Mouse (Mus musculus) WW6 (cell line): Measurements from ENCODE around the gene Gm49384.

ENCODE experiments used
- DNase-seq: peaks from one replicate; pipeline ENCODE4 v3.0.0-alpha.2; 2013; ENCODE audit warnings: low read depth, low spot score

Gene Gm49384

DNA sequence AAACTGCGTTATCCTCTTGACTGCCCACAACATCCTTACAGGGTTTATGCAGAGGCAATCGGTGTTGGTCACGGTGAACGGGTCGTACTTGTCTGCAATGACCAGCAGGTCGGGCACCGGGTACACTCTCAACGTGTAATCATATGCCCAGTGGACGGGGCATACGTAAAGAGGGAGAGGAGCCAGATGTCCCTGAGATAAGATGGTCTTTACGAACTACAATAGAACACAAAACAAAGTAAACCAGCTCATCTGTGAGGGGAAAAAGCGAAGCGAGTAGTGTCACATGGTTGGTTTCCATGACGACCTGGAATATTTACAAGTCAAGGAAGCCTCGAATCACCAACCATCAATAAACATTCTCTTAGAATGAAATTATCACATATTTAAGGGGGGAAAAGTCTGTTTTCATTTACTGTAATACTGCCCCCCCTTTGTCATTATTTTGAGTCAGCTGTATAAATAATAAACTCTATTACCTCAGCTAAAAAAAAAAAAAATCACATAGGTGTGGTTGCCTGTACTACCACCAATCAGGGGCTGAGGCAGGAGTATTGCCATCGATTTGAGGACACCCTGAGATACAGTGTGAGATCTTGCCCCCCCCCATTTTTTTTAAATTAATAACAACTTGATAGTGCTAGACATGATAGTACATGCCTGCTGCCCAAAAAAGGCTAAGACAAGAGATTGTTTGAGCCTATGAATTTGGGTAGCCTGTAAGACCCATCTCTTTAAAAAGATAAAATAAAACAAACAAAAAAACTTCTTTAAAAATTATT is at the start of gene Gm49384:
Gm49384 (minus strand) TSS at position 216 of the 782 bp plus-strand sequence.
- DNase-seq = no peak

DNA sequence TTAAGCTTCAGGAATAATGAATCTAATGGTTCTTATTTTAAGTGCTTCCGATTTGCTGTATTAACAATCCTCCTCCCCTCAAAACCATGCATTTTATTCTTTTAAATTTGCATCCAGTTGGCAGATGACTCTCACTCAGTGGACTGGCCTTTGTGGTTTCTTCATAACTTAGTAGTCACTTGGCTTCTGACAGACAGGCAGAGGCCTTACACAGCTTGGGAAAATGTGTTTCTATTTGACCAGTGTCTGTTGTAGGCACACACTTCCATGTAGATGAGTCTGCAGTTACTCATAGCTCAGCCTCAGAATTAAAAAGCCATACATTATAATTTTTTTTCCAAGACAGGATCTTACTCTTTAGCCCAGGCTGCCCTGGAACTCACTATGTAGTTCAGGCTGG is 49.7 kb upstream of the Gm49384 start:
- no peak for DNase-seq

DNA sequence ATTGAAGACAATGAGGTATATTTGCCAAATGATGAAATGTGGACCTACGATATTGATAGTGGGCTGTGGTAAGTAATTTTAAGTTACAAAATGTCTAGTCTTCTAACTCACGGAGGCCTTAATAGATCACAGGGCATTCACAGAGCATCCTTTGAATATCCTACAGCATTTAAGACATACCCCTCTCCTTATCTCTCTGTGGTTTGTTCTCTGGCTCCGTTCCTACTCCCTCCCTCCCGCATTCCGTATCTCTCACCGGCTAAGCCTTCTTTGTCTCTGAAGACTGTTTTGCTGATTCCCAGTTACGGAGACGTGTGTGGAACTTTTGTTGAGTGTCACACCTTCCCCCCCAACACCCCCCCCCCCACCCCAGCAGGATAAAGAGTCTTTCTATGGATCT is 46.7 kb upstream of the Gm49384 start:
- no peak for DNase-seq

DNA sequence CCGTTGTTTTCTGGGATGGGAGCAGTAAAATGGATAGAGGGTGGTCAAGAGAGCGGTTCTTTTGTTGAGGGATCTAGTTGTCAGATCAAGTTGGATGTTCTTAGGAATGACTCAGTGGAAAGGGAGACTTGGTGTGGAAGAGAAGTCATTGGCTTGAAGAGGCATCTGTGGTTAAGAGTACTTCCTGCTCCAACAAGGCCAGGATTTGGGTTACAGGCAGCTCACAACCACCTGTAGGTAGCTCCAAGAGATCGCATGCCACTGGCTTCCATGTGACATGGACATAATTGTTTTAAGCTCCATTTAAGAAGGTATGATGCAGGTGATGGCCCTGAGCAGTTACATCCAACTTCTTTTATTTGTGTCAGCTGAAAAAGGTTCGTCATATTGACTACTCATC is 45.7 kb upstream of the Gm49384 start:
- DNase-seq = no peak

DNA sequence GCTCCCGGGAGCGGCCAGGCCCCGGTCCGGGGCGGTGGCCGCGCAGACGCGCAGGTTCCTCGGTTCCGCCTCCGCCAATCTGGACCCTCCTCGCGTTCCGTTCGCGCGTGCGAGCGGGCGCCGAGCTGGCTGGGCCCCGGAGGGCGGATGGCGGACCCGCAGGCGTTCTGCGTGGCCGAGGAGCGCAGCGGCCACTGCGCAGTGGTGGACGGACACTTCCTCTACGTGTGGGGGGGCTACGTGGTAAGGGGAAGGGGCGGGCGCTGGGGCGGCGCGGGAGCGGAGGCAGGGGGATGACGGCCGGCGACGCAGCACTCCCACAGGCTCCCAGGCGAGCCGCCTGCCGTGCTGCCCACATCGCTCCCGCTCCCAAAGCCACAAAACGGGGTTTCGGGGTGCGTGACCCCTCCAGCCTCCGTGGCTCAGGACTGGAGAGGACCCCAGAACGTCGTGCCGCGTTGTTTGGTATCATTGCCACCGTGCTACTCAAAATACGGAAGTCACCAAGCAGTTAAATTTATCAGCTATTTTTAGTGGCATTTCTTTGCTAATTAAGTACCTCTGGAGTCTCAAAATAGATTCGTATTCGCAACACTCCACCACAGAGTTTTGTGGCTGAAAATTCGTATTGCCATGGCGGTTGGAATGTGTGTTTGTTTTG is 37.8 kb upstream of the Gm49384 start:
- no peak for DNase-seq

DNA sequence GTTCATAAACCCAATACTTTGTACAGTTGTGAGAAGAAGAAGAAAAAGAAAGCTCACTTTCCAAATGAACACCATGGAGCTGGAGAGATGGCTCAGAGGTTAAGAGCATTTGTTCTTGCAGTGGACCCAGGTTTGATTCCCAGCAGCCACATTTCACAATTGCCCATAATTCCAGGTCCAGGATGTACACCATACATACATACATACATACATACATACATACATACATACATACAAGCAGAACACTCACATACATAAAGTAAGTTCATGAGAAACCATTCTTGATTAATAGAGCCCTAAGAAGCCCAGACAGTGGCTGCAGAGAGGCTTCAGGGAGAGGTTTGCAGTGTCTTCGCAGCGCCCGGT is 37.3 kb upstream of the Gm49384 start:
- DNase-seq = no peak

DNA sequence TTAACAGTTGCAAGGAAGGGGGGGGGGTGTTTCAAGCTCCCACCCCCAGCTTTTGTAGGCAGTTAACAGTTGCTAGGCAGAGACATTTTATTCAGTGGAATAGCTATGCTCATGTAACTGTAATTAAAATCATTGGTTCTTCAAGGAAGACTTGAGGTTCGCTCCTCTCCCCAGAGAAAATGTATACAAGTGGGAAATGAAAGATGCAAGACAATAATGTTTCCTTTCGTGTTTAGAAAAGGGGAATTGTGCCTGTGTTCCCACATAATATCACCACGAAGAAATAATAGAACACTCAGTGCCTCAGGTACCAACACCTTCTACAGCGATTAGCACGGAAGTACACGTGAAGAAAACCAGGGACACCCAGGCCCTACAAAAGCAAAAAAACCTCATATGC is 36.8 kb upstream of the Gm49384 start, which contains the start of gene Klhdc1:
Klhdc1 (plus strand) TSS at position 301 of the 400 bp plus-strand sequence.
- no peak for DNase-seq

DNA sequence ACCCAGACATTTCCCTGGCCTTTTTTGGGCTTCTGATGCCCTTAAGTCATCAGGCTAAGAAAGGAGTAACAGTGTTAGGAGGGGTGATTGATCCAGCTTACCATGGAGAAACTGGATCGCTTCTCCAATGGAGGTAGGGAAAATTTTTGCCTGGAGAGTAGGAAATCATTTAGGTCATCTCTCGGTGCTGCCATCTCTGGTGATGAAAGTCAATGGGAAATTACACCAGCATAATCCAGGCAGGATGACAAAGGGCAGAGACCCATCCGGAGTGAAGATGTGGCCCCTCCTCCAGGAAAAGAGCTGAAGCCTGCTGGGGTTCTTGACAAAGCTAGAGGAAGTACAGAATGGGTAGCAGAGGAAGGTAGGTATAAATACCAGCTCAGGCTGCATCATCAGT is 34.2 kb upstream of the Gm49384 start:
- no peak for DNase-seq

DNA sequence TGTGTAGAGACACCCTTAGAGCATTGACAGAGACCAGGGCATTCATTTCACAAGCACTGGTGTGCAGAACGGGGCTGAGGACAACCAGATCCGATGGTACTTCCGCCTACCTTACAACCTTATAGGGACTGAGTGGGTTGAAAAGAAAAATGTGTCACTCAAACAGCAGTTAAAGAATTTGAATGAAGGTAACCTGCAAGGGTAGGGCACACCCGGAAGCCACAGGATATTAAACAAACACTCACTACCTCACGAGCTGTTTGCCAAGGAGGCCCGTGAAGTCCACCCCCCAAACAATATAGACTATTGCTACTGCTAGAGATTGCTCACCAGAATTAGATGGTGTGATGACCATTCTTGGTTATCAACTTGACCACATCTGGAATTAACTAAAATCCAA is 31.7 kb upstream of the Gm49384 start:
- DNase-seq = no peak

DNA sequence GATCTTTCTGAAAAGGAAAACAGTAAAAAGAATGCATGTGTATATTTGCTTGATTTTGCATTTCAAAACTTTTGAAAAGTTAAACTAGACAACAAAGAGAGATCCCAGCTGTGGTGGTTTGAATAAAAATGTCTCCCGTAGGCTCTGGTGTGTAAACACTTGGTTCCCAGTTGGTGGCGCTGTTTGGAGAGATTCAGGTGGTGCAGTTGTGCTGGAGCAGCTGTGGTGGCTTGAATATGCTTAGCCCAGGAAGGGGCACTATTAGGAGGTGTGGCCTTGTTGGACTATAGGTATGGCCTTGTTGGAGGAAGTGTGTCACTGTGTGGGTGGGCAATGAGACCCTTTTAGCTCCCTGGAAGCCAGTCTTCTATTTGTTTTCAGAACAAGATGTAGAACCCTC is 25.2 kb upstream of the Gm49384 start:
- DNase-seq = peak; percentile 43

DNA sequence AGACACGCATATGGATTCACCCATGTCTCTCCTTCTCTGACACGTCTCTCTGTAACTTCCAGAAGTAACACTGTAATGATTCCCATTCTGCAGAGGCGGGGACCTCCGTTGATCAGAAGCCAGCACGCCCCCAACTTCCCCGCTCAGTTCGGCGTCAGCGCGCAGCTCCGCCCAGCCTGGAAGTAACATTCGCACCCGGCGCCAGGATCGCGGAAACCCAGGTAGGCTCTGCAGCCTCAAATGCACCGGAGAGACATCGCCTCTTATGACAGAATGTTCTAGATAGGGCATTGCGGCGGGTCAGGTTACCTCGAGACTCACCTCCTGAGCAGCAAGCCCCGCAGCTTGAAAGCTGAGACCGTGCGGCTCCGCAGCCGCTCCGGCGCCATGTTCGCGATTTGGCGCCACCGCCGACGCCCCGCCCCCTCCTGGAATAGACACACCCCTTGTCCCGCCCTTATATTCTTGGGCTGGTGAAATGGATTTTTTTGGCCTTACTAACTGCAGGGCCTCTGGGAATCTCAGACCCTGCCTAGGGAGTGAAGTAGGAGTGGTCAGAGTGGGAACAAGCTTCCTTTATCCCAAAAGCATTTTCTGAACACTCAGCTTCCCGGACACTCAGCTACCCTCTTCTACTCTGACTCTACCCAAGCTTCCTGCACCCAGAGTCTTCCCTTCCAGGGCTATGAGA is 23.9 kb upstream of the Gm49384 start, which contains the start of gene Pole2:
Pole2 (minus strand) TSS at position 420 of the 691 bp plus-strand sequence.
- DNase-seq = peak; percentile 67

DNA sequence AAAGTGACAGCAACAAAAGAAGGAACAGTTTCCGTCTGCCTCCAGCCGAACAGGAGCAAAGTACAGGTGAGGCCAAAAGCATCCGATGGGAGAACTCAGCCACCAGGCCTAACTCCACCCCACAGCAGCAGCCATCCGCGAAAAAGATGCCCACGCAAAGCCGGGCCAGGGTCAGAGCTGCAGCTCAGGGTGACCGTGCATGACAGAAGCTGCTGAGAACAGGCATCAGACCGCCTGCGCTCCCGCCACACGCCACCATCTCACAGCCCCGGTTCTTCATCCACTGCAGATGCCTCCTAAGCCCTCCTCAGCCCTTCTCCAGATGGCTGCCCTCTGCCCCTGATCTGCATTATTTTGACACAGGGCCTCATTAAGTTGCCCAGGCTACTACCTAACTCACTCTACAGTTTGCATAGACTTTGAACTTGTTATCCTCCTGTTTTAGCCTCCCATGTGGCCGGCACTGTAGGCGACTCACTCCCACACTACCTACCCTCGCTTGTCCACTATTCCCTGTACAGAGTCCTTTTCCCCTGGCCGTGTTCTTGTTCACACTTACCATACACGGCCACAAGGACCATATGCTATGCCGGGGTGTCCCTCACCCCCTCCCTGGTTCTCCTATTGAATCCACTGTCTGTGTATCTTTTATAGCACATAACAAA is 16.7 kb upstream of the Gm49384 start:
- no peak for DNase-seq

DNA sequence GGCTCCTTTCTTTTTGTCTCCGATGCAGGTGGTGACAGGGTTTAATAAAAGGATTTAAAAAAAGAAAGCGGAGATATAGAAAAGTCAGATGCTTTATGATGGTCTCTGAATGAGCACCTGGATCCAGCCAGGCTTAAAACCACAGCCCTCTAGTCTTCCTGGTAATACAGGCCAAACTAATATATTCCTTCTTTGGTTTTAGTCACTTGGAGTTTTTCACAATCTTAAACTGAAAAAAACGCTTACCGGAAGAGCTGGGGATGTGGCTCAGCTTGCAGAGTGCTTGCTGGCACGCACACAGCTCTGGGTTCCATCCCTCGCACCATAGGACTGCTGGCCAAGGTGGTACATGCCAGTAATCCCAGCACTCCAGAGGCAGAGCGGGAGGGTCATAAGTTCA is 12.5 kb upstream of the Gm49384 start:
- DNase-seq = no peak

DNA sequence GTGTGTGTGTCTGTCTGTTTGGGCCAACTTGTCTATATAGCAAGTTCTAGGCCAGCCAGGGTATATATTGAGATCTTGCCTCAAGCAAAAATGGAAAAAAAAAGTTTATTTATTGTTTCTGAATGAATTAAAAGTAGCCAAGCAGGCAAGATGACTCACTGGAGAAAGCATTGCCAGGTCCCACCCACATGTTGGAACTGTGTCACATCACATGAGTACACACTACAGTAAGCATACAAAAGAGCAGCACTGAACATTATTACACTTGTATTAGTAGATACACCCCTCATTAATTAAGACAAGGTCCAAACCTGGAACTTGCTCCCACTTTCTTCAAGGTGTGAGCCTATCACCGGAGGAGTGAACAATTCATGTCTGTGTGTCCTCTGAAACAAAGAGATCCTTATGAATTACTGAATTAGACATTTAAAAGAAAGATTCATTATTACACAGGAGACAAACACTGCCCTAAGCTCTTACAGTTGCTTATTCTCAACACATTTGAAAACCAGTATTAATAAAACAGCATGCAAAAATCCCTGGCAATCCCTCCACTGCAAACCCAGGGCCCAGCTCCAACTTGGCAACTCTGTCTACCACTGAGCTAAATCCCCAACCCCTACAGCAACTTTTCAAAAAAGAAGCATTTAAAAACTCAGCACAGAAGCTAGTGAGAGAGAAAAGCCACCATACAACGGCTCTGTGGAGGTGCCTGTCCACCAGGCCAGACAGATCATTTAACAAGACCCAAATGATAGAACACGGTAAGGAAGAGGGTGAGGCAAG is 11.1 kb upstream of the Gm49384 start:
- DNase-seq = no peak

DNA sequence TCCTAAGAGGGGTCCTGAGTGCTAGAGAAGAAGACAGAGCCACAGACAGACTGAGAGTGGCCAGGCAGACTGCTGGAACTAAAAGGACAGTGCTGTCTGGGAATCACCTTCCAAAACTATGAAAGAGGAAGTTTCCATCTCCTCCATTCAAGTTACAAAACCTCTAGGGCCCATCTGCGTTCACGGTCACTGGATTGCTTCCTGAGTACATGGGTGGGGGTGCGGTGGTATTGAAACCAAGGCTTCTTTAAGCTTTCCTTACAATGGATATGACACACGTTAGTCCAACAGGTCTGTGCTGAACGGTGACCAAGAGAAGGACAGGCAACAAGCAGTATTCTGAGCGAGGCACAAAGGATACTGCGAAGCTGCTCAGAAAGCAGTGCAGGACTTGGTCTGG is 10.3 kb upstream of the Gm49384 start:
- DNase-seq = no peak

DNA sequence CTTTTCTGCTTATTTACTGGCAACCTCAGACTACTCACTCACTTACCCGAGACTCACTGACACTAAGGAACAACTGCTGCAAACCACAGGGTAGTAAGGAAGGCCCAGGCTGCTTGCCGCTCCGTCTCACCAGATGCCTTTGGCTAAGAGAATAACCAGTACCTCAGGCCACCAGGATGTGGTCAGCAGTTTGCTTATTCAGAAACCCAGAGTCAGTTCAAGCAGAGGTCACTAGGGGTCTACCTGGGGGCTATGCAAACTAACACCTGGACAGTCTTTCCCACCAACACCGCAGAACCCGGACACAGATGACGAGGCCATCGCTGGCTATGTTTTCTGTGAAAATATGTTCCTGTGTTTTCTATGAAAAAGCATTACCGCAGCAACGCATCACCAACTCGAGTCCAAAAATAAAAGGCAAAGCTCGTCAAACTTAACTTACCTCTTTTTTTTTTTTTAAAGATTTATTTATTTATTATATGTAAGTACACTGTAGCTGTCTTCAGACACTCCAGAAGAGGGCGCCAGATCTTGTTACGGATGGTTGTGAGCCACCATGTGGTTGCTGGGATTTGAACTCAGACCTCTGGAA is 9.2 kb upstream of the Gm49384 start:
- no peak for DNase-seq

DNA sequence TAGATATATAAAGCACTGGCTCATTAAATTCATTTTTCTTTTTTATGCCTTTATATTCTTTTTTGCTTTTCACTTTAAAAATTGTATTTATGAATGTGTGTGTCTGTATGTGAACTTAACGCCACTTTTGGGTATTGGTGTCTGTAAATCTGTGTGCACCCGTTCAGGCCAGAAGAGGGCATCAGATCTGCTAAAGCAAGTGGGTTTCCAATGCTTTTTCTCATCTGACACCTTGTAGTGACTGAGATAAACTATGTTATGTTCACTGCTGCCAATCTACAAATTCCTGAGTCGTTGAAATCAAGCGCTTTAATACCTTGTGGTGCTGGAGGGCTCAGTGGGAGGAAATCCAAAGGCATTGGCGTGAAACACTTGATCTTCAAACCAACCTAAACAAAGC is 7.0 kb upstream of the Gm49384 start:
- no peak for DNase-seq

DNA sequence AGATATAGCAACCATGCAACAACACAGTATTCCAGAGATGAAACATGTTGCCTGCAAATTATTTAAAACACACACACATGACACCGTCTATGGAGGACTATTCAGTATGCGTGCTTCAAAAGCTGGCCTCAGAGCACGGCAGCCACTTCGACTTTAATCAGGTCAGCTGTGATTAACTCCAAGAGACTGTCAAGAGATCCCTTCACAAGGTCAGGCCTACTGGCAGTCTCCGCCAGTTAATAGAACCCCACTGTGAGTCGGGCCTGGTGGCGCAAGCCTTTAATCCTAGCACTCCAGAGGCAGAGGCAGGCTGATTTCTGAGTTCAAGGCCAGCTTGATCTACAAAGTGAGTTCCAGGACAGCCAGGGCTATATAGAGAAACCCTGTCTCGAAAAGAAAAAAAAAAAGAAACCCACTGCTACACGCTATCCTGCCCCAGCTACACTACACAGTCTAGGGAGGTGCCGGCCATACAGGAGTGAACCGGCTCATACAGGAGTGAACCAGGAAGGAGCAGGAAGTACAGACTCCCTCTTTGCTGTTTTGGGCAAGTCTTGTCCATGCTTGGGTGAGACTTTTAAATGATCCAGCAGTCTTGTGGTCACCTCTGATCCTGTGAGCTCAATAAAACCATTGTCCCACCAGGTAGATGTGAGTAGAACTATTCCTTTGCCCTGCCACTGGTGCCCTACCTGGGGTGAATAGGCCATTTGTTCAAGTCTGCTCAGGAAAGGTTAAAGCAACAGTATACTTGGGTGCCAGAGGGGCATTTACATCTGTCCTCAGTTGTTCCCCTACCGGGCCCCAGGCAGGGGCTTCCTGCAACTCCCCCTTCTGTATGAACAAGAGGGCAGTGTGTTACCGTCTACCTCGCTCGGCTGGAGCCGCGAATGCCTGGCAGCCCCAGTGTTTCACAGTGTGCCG is 6.3 kb upstream of the Gm49384 start:
- no peak for DNase-seq

DNA sequence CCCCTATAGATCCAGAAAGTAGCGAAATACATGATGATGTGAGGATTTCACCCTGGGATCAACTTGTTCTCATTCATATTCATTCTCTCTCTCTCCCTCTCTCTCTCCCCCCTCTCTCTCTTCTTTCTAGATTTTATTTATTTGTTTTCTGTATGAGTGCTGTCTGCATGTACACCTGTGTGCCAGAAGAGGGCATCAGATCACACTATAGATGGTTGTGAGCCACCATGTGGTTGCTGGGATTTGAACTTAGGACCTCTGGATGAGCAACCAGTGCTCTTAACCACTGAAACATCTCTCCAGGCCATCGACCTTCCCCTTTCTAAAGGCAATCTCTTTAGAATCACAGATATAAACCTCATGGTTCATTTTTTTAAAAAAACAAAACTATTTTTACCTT is 4.5 kb upstream of the Gm49384 start:
- DNase-seq = no peak

DNA sequence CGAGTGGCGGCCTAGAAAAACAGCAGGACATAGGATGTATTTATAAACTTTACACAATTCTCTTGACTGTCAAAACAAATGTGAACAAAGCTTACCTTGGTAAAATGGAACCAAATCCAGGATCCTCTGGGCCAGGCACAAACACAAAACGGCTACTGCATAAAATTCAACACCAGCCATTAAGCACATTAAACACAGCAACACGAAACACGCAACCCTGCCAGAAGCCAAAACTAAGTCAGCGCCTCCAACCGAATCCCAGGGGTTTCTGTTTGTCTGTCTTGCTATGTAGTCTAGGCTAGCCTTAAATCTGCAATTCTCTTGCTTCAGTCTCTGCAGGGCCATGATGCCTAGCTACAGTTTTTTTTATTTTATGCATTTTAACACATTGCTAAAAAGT is 3.9 kb upstream of the Gm49384 start:
- DNase-seq = no peak
